Mouse (Mus musculus) ovary, adult 2 months (tissue): ENCODE results near the gene Btf3. TPM values are rescaled to one million over a fixed set of nuclear protein-coding genes. Genes with fewer than 3 reads are reported as not detected.

ENCODE experiments used
- polyA plus RNA-seq: library from polyadenylated mRNA; depleted of rRNA; stranded (reverse); fragments of >200 nt; gene quantifications from 2 replicates; pipeline ENCODE4 v1.2.3, GENCODE M21; 2012; rRNA removed

Gene Btf3
- polyA plus RNA-seq = 108 and 115 TPM in 2 replicates

GRCm38 (mm10) chr13:98316480-98317245 lies at the start of gene Btf3:
Gene Btf3 (minus strand): TSS chr13:98317006.

GRCm38 (mm10) chr13:98354090-98354801 lies 37.4 kb upstream of the Btf3 start, which contains the start of gene Foxd1:
Gene Foxd1 (plus strand): TSS chr13:98354242.

GRCm38 (mm10) chr13:98279686-98280085 lies 37.1 kb downstream of the Btf3 start, which contains the start of gene Gm21976:
Gene Gm21976 (plus strand): TSS chr13:98279887.

GRCm38 (mm10) chr13:98262636-98263457 lies 54.0 kb downstream of the Btf3 start, which contains the start of the genes Utp15 and Ankra2:
Gene Utp15 (minus strand): TSS chr13:98263041.
Gene Ankra2 (plus strand): TSS chr13:98263074.

Other genes starting within 250 kb of the Btf3 start
- 22.5 and 26.6 TPM in 2 replicates for gene Arhgef28, start 110.6 kb downstream of the Btf3 start, polyA plus RNA-seq
- 3.8 and 5.5 TPM in 2 replicates for gene Utp15, start 54.0 kb downstream of the Btf3 start, polyA plus RNA-seq
- 11.7 and 15.7 TPM in 2 replicates for gene Ankra2, start 53.9 kb downstream of the Btf3 start, polyA plus RNA-seq
- 0.95 TPM in 1 of 2 replicates, not detected in the other for gene Gm21976, start 37.1 kb downstream of the Btf3 start, polyA plus RNA-seq
- gene Foxd1, start 37.2 kb upstream of the Btf3 start, polyA plus RNA-seq = 0.05 TPM in 1 of 2 replicates, not detected in the other
- 0.86 and 1.2 TPM in 2 replicates for gene Gm10320, start 175.0 kb upstream of the Btf3 start, polyA plus RNA-seq